Mouse (Mus musculus) cerebellum, adult 18-20 months (tissue): ENCODE data around the gene Olfr331.
"Not testable (repeated sequence)": the region's sequence is repeated elsewhere in the genome, so short reads cannot be mapped to it uniquely, and the experiment has no call there.

ENCODE experiments used
- DNase-seq, 2 experiments: peaks; one replicate each; pipeline ENCODE4 v3.0.0; 2021

The Olfr331 gene

GRCm38 (mm10) chr11:58502472-58502871, at the start of gene Olfr331:
Olfr331 (minus strand) TSS chr11:58502572.
- not testable (repeated sequence) for DNase-seq

GRCm38 (mm10) chr11:58546322-58546721, 44.0 kb upstream of the Olfr331 start, which contains the start of gene Olfr329-ps:
Olfr329-ps (minus strand) TSS chr11:58546422.
- DNase-seq: no peak

GRCm38 (mm10) chr11:58534736-58535135, 32.4 kb upstream of the Olfr331 start, which contains the start of gene Olfr330:
Olfr330 (minus strand) TSS chr11:58534836.
- DNase-seq: not testable (repeated sequence)

GRCm38 (mm10) chr11:58519756-58520155, 17.4 kb upstream of the Olfr331 start:
- DNase-seq: peak; percentile 19

- peak; percentile 49 to 60 for DNase-seq
These were observed 16.5 kb upstream of the Olfr331 start for GRCm38 (mm10) chr11:58518916-58519315.

- DNase-seq: not testable (repeated sequence)
These were observed 6.7 kb upstream of the Olfr331 start for GRCm38 (mm10) chr11:58509058-58509457.

- no peak for DNase-seq
These were observed 3.1 kb downstream of the Olfr331 start for GRCm38 (mm10) chr11:58499290-58499689.

GRCm38 (mm10) chr11:58498761-58499160, 3.6 kb downstream of the Olfr331 start:
- no peak for DNase-seq

- DNase-seq: no peak
These were observed 9.9 kb downstream of the Olfr331 start, which contains the start of gene Olfr332 for GRCm38 (mm10) chr11:58492455-58492854. Olfr332 (minus strand) TSS chr11:58492555.

- DNase-seq: no peak
These were observed 40.2 kb downstream of the Olfr331 start, which contains the start of gene Olfr30 for GRCm38 (mm10) chr11:58462170-58462569. Olfr30 (minus strand) TSS chr11:58462270.

GRCm38 (mm10) chr11:58453592-58453991, 48.8 kb downstream of the Olfr331 start:
- DNase-seq: no peak

GRCm38 (mm10) chr11:58452759-58453158, 49.6 kb downstream of the Olfr331 start, which contains the start of gene Lypd9:
Lypd9 (minus strand) TSS chr11:58452923.
- DNase-seq: no peak
